Mouse (Mus musculus) ES-E14 (cell line): ENCODE data around the gene Fut1.
A peak's percentile ranks its signal among the peaks of the same experiment; 100 is the strongest.

ENCODE experiments used
- CHD2 ChIP-seq: IDR thresholded peaks from 2 replicates; pipeline ENCODE4 v1.6.1; 2014; ENCODE audit warnings: mild to moderate bottlenecking, low read depth, low read length, inconsistent platforms
- HCFC1 ChIP-seq: IDR thresholded peaks from 2 replicates; pipeline ENCODE4 v1.6.1; 2012; ENCODE audit warnings: low read length, inconsistent platforms, borderline replicate concordance; ENCODE audit not compliant: insufficient read depth
- MAFK ChIP-seq: IDR thresholded peaks from 2 replicates; pipeline ENCODE4 v1.6.1; 2014; ENCODE audit warnings: mild to moderate bottlenecking, low read depth, low read length, inconsistent platforms; ENCODE audit not compliant: insufficient read depth
- ZNF384 ChIP-seq: IDR thresholded peaks from 2 replicates; pipeline ENCODE4 v1.6.1; 2012; ENCODE audit warnings: low read depth, low read length, inconsistent platforms

- TF ChIP-seq CHD2 (no peak), HCFC1 (no peak), MAFK (no peak), ZNF384 (0 out of 2 replicates have a peak, but pooled peaks have one; percentile 8)
Observed at GRCm38 (mm10) chr7:45634946-45635681, 18.0 kb downstream of the Fut1 start.
